ENCODE assay signal across 8 mouse cellular contexts in the genomic region with DNA sequence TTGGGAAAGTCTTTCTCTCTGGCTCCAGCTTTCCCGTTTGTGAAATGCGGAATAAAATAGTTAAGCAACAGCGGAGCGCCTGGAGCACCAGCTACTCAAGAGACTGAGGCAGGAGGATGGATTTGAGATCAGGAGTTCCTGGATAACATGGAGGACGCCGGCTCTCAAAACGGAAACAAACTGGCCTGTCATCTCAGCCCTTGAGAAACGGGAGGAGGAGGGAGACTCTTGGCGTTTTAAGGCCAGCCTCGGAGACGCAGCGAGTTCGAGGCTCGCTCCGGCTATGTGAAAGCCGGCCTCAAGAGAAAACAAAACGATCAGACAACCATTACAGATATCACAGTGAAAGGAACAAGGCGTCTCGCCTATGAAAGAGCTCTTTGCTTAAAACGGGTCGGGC. TPM values are rescaled to one million over a fixed set of nuclear protein-coding genes. Genes with fewer than 3 reads are reported as not detected.
DNase-seq lines count a peak whose midpoint lies in the region; ATAC-seq and TF ChIP-seq lines count a peak whose summit lies in the region.

No protein-coding gene starts in this region.

- ATAC-seq in embryonic facial prominence, embryonic 15.5 days (ENCODE audit: insufficient number of reproducible peaks, low FRiP score, low TSS enrichment, low read depth) = no peak
- ATAC-seq in limb, embryonic 15.5 days (ENCODE audit: insufficient number of reproducible peaks, low FRiP score, low TSS enrichment, low read depth) = no peak
- ATAC-seq in stomach, embryonic 15.5 days (ENCODE audit: insufficient read depth, low FRiP score, low read depth) = no peak
- ATAC-seq in CD4-positive, CD25-positive, alpha-beta regulatory T cell, adult 4 months = no peak

- no peaks in the 10 kb centered on the region for H3K27me3 ChIP-seq in heart, adult 2 months (ENCODE audit: control insufficient read depth, insufficient read depth, low read length)
- no peaks in the 10 kb centered on the region for H3K27me3 ChIP-seq in C2C12 (ENCODE audit: control insufficient read depth, insufficient read depth, insufficient read length)
- no peaks in the 10 kb centered on the region for H3K27me3 ChIP-seq in embryonic facial prominence, embryonic 15.5 days
- H3K27me3 ChIP-seq in limb, embryonic 15.5 days = no peaks in the 10 kb centered on the region
- no peaks in the 10 kb centered on the region for H3K27me3 ChIP-seq in stomach, embryonic 15.5 days (replicated peaks)

- peak overlapping the region; percentile 79 for H3K4me2 ChIP-seq in embryonic facial prominence, embryonic 15.5 days (replicated peaks)
- H3K4me2 ChIP-seq in limb, embryonic 15.5 days = peak overlapping the region; percentile 73
- H3K4me2 ChIP-seq in stomach, embryonic 15.5 days = peak overlapping the region; percentile 75

- H3K36me3 ChIP-seq in heart, adult 2 months (ENCODE audit: control insufficient read depth, insufficient read depth, low read length) = peaks cover 5% of the 10 kb centered on the region
- peaks cover 46% of the 10 kb centered on the region for H3K36me3 ChIP-seq in C2C12 (ENCODE audit: control insufficient read depth, insufficient read depth)
- H3K36me3 ChIP-seq in embryonic facial prominence, embryonic 15.5 days = peaks cover 23% of the 10 kb centered on the region
- H3K36me3 ChIP-seq in limb, embryonic 15.5 days = peaks cover 22% of the 10 kb centered on the region
- peaks cover 13% of the 10 kb centered on the region for H3K36me3 ChIP-seq in stomach, embryonic 15.5 days

- H3K9ac ChIP-seq in heart, adult 2 months (ENCODE audit: low read depth, low read length) = peak overlapping the region; percentile 99
- peak overlapping the region; percentile 81 for H3K9ac ChIP-seq in embryonic facial prominence, embryonic 15.5 days
- H3K9ac ChIP-seq in limb, embryonic 15.5 days = peak overlapping the region; percentile 96
- peak overlapping the region; percentile 87 for H3K9ac ChIP-seq in stomach, embryonic 15.5 days

- DNase-seq in heart, adult 2 months = no peak
- DNase-seq in heart, adult 18-20 months = no peak
- DNase-seq in left cerebral cortex, postnatal 36 days (ENCODE audit: low spot score in 2 of 2) = no peak

- TF ChIP-seq CTCF in heart, adult 2 months (IDR thresholded peaks at IDR 0.05) = no peak
- TF ChIP-seq CTCF in C2C12 (IDR thresholded peaks at IDR 0.05; ENCODE audit: control insufficient read depth, insufficient read depth, insufficient read length) = no peak

- peaks cover 52% of the 10 kb centered on the region for H3K79me3 ChIP-seq in C2C12 (ENCODE audit: low read depth)

- peaks cover 10% of the 10 kb centered on the region for H3K4me1 ChIP-seq in heart, adult 2 months (ENCODE audit: control insufficient read depth, insufficient read depth, low read length)
- H3K4me1 ChIP-seq in embryonic facial prominence, embryonic 15.5 days = peaks cover 23% of the 10 kb centered on the region
- peaks cover 16% of the 10 kb centered on the region for H3K4me1 ChIP-seq in limb, embryonic 15.5 days
- peaks cover 13% of the 10 kb centered on the region for H3K4me1 ChIP-seq in stomach, embryonic 15.5 days

- H3ac ChIP-seq in C2C12 (ENCODE audit: control insufficient read depth, insufficient read length, low read depth) = peak overlapping the region; percentile 100

- peak overlapping the region; percentile 97 for H3K27ac ChIP-seq in heart, adult 2 months
- peak overlapping the region; percentile 99 for H3K27ac ChIP-seq in embryonic facial prominence, embryonic 15.5 days (replicated peaks)
- H3K27ac ChIP-seq in limb, embryonic 15.5 days = peak overlapping the region; percentile 98
- H3K27ac ChIP-seq in stomach, embryonic 15.5 days = peak overlapping the region; percentile 98

- no peaks in the 10 kb centered on the region for H3K9me3 ChIP-seq in embryonic facial prominence, embryonic 15.5 days (replicated peaks)
- no peaks in the 10 kb centered on the region for H3K9me3 ChIP-seq in limb, embryonic 15.5 days
- H3K9me3 ChIP-seq in stomach, embryonic 15.5 days = no peaks in the 10 kb centered on the region

- TF ChIP-seq POLR2A in heart, adult 2 months (IDR thresholded peaks at IDR 0.05; ENCODE audit: insufficient read depth, low read depth, low read length) = no peak

- intact Hi-C loops in heart, adult 2 months (cut with DNase I) = no loop called here
- intact Hi-C loops in left cerebral cortex, postnatal 36 days (cut with DNase I) = loop anchor here (2.0 kb wide), 1 partner anchor 26 kb away; the partner anchor contains the start of gene Rrp7a

- H3K79me2 ChIP-seq in heart, adult 2 months (replicated peaks; ENCODE audit: control insufficient read depth, insufficient read depth, low read length) = peaks cover 11% of the 10 kb centered on the region
- H3K79me2 ChIP-seq in C2C12 (ENCODE audit: control insufficient read depth, insufficient read depth) = peaks cover 57% of the 10 kb centered on the region

- WGBS in heart, adult 2 months = 2% methylated on average over 21 of the region's 21 CpGs
- 2% methylated on average over 21 of the region's 21 CpGs for WGBS in embryonic facial prominence, embryonic 15.5 days
- WGBS in limb, embryonic 15.5 days = 2% methylated on average over 21 of the region's 21 CpGs
- 2% methylated on average over 21 of the region's 21 CpGs for WGBS in stomach, embryonic 15.5 days

- TF ChIP-seq EP300 in heart, adult 2 months (IDR thresholded peaks at IDR 0.05; ENCODE audit: insufficient read depth, low read depth, low read length) = no peak

- H3K4me3 ChIP-seq in heart, adult 2 months = peak overlapping the region; percentile 82
- H3K4me3 ChIP-seq in C2C12 (ENCODE audit: insufficient read depth, poor library complexity, severe bottlenecking) = peak overlapping the region; percentile 87
- peak overlapping the region; percentile 68 for H3K4me3 ChIP-seq in embryonic facial prominence, embryonic 15.5 days (replicated peaks)
- peak overlapping the region; percentile 88 for H3K4me3 ChIP-seq in limb, embryonic 15.5 days
- peak overlapping the region; percentile 94 for H3K4me3 ChIP-seq in stomach, embryonic 15.5 days (replicated peaks)

TF ChIP-seq in C2C12, 6 proteins besides CTCF, POLR2A, EP300 and RAD21:
- TF ChIP-seq MYOG (IDR thresholded peaks at IDR 0.05; ENCODE audit: control insufficient read depth, extremely low read depth, insufficient read length) (no peak), CEBPB (IDR thresholded peaks at IDR 0.05; ENCODE audit: low read depth) (no peak), FOSL1 (IDR thresholded peaks at IDR 0.05; ENCODE audit: insufficient read depth, low read length, poor library complexity, severe bottlenecking) (no peak)

RNA-seq across cellular contexts. Expression of gene Poldip3, which starts 0.8 kb away (rescaled TPM):
- total RNA-seq in heart, adult 2 months (2021) = 10 to 100 TPM; 23.6 to 24.7 TPM
- 20.0 and 27.0 TPM in 2 replicates for polyA plus RNA-seq in heart, adult 2 months (2012; rRNA removed)
- total RNA-seq in heart, adult 18-20 months (2021) = 10 to 100 TPM; 23.1 to 26.2 TPM
- polyA plus RNA-seq in C2C12 (2012; fragmentation: generic; extraction: Trizol) = 108 TPM
- 142 and 147 TPM in 2 replicates for polyA plus RNA-seq in embryonic facial prominence, embryonic 15.5 days (2015; fragmentation: Nextera tagmentation; extraction: Ambion mirVana)
- polyA plus RNA-seq in limb, embryonic 15.5 days (2015; fragmentation: Nextera tagmentation; extraction: Ambion mirVana) = 134 and 137 TPM in 2 replicates
- polyA plus RNA-seq in stomach, embryonic 15.5 days (2015; fragmentation: Nextera tagmentation; extraction: Ambion mirVana) = 112 and 121 TPM in 2 replicates
- 100 to 1,000 TPM; 168 to 222 TPM for polyA plus RNA-seq in CD4-positive, CD25-positive, alpha-beta regulatory T cell, adult 4 months (2017; shearing (Covaris generic))
- total RNA-seq in left cerebral cortex, postnatal 36 days (2021) = 10 to 100 TPM; 84.5 to 87.4 TPM

RNA-seq across cellular contexts. Expression of gene Cyb5r3, which starts 24.0 kb away (rescaled TPM):
- 10 to 100 TPM; 75.6 to 87.2 TPM for total RNA-seq in heart, adult 2 months (2021)
- polyA plus RNA-seq in heart, adult 2 months (2012; rRNA removed) = 97.7 and 103 TPM in 2 replicates
- 10 to 100 TPM; 83.9 to 93.0 TPM for total RNA-seq in heart, adult 18-20 months (2021)
- polyA plus RNA-seq in C2C12 (2012; fragmentation: generic; extraction: Trizol) = 402 TPM
- 163 and 185 TPM in 2 replicates for polyA plus RNA-seq in embryonic facial prominence, embryonic 15.5 days (2015; fragmentation: Nextera tagmentation; extraction: Ambion mirVana)
- polyA plus RNA-seq in limb, embryonic 15.5 days (2015; fragmentation: Nextera tagmentation; extraction: Ambion mirVana) = 152 and 185 TPM in 2 replicates
- 182 and 210 TPM in 2 replicates for polyA plus RNA-seq in stomach, embryonic 15.5 days (2015; fragmentation: Nextera tagmentation; extraction: Ambion mirVana)
- 100 to 1,000 TPM in 1 of 2 experiments, 10 to 100 TPM in 1; 62.0 to 116 TPM for polyA plus RNA-seq in CD4-positive, CD25-positive, alpha-beta regulatory T cell, adult 4 months (2017; shearing (Covaris generic))
- total RNA-seq in left cerebral cortex, postnatal 36 days (2021) = 10 to 100 TPM; 59.1 to 62.8 TPM

RNA-seq across cellular contexts. Expression of gene Rrp7a, which starts 25.8 kb away (rescaled TPM):
- total RNA-seq in heart, adult 2 months (2021) = 10 to 100 TPM; 39.9 to 40.9 TPM
- polyA plus RNA-seq in heart, adult 2 months (2012; rRNA removed) = 60.0 and 62.0 TPM in 2 replicates
- 10 to 100 TPM; 28.6 to 37.9 TPM for total RNA-seq in heart, adult 18-20 months (2021)
- polyA plus RNA-seq in C2C12 (2012; fragmentation: generic; extraction: Trizol) = 171 TPM
- polyA plus RNA-seq in embryonic facial prominence, embryonic 15.5 days (2015; fragmentation: Nextera tagmentation; extraction: Ambion mirVana) = 69.5 and 76.2 TPM in 2 replicates
- polyA plus RNA-seq in limb, embryonic 15.5 days (2015; fragmentation: Nextera tagmentation; extraction: Ambion mirVana) = 66.9 and 67.3 TPM in 2 replicates
- polyA plus RNA-seq in stomach, embryonic 15.5 days (2015; fragmentation: Nextera tagmentation; extraction: Ambion mirVana) = 56.0 and 59.8 TPM in 2 replicates
- polyA plus RNA-seq in CD4-positive, CD25-positive, alpha-beta regulatory T cell, adult 4 months (2017; shearing (Covaris generic)) = 10 to 100 TPM; 75.7 to 97.2 TPM
- 100 to 1,000 TPM; 148 to 158 TPM for total RNA-seq in left cerebral cortex, postnatal 36 days (2021)

RNA-seq across cellular contexts. Expression of gene Serhl, which starts 59.1 kb away (rescaled TPM):
- 10 to 100 TPM; 36.8 to 41.0 TPM for total RNA-seq in heart, adult 2 months (2021)
- 82.7 and 90.2 TPM in 2 replicates for polyA plus RNA-seq in heart, adult 2 months (2012; rRNA removed)
- 10 to 100 TPM; 46.1 to 55.5 TPM for total RNA-seq in heart, adult 18-20 months (2021)
- 17.8 TPM for polyA plus RNA-seq in C2C12 (2012; fragmentation: generic; extraction: Trizol)
- 64.6 and 68.1 TPM in 2 replicates for polyA plus RNA-seq in embryonic facial prominence, embryonic 15.5 days (2015; fragmentation: Nextera tagmentation; extraction: Ambion mirVana)
- polyA plus RNA-seq in limb, embryonic 15.5 days (2015; fragmentation: Nextera tagmentation; extraction: Ambion mirVana) = 66.0 and 68.8 TPM in 2 replicates
- polyA plus RNA-seq in stomach, embryonic 15.5 days (2015; fragmentation: Nextera tagmentation; extraction: Ambion mirVana) = 54.2 and 56.2 TPM in 2 replicates
- polyA plus RNA-seq in CD4-positive, CD25-positive, alpha-beta regulatory T cell, adult 4 months (2017; shearing (Covaris generic)) = 10 to 100 TPM; 81.9 to 88.8 TPM
- total RNA-seq in left cerebral cortex, postnatal 36 days (2021) = 10 to 100 TPM in 1 of 2 experiments, 1 to 10 TPM in 1; 9.3 to 12.3 TPM
